Mouse (Mus musculus) CH12.LX (cell line): Measurements from ENCODE around the gene Atxn7l3.

Experiments
- CTCF ChIP-seq, 2 experiments: IDR thresholded peaks in 1 of 2; conservative IDR thresholded peaks in 1 of 2; 2 replicates each; pipeline ENCODE4 v1.5.1; 2011 to 2012; ENCODE audit warnings: low read depth in 2 of 2, low read length in 2 of 2, improper control_type of control experiment in 1 of 2, inconsistent platforms in 1 of 2, mild to moderate bottlenecking in 1 of 2, moderate library complexity in 1 of 2
- POLR2A ChIP-seq: IDR thresholded peaks from 2 replicates; pipeline ENCODE4 v1.6.1; 2011; ENCODE audit warnings: low read depth, mild to moderate bottlenecking, improper control_type of control experiment, low read length

- TF ChIP-seq POLR2A (no peak), CTCF (conservative IDR thresholded peaks at IDR 0.05 in 1 of 2, IDR thresholded peaks at IDR 0.05 in 1 of 2; ENCODE audit: low read depth in 2 of 2, low read length in 2 of 2) (peak in 1 of 2 experiments; percentile 47; a peak in 3 of 4 replicates)
Observed at GRCm38 (mm10) chr11:102258521-102258920, 37.9 kb downstream of the Atxn7l3 start.
